Mouse (Mus musculus): ENCODE results near the gene Zfyve28.

Zfyve28 gene

DNA sequence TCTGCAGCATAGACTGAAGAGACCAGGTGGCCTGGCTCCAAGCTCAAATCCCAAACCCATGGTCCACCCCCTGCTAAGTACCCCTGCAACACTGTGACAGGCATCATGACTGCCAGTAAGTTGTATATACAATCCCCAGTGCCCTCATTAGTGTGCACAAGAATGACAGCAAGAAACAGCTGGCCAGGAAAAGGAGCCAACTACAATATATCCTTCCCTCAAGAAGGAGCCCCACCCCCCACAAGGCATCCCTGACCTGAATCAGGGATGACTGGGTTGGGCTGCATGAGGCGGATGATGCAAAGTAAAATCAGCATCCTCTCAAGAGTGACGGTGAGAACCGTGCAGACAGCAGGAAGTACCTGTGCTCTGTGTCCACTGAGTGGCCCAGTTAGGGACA lies 38.2 kb downstream of the Zfyve28 start:
- DNase-seq (ENCODE audit: low spot score), result no peak

DNA sequence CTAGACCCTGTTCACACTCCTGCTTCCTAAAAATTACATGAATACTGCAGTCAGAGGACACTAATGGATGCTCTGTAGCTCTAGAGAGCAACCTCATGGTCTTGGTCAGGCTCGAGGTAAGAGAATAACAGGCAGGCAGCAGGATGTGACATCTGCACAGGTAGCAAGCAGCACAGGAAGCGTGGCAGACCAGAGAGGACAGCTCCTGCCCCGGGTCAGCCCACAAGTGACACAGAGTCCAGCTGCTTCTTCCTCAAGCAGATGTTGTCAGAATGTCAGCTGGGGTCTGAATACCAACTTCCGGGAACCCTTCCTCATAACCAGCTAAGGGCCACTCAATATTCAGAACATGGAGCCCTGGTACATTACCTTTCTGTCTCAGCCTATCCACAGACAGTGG lies 39.1 kb downstream of the Zfyve28 start:
- no peak for DNase-seq (ENCODE audit: low spot score)

GRCm38 (mm10) chr5:34246443-34246842 lies 41.8 kb downstream of the Zfyve28 start:
- DNase-seq (ENCODE audit: low spot score), result no peak

- no peak for DNase-seq (ENCODE audit: low spot score)
Measured at GRCm38 (mm10) chr5:34243062-34243461, 45.2 kb downstream of the Zfyve28 start.

DNA sequence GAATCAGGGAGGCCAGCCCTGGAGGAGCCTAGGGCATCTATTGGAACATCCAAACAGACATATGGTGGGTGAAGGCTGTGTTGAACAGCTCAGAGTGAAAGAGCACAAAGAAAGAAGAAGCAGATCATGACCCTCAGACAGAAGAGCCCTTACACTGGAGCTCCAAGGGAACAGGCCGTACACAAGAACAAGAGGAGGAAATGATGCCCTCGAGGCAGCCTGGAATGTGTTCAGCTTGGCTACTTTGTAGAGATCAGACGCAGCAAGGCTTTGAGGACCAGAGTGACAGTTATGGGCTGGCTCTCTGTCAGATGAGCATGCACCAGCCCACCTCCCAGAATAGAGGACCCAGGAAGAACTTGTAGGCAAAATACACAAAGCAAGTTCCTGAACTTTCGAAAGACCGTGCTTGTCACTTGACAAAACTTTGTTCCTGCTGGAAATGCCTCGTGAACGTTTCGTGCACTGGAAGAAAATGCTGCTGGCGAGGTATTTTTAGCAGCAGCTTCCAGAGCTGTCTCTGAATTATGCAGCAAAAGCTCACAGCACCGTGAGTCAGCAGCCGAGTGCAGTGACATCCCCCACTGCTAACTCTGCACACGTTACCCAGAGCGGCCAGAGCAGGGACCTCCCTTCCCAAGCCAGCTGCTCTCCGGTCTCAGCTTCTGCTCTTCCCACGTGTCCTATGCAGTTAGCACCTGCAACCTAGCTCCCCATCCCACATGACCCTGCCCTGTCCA lies 45.9 kb downstream of the Zfyve28 start:
- no peak for DNase-seq (ENCODE audit: low spot score)

DNA sequence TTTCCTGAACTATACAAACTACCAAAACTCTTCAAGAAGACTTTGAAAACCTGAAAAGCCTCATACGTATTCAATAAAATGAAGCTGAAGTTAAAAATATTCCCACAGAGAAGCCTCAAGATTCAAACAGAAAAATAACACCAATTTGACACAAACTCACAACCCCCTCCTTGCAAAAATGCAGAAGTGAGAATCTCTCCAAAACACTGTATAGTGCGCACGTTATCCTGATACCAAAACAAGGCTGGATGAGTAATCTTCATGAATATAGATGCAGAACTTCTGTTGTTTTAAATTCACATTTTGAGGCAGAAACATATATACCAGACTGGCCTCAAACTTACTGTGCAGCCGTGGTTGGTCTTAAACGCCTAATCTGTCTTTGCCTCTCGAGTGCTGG lies 49.8 kb downstream of the Zfyve28 start:
- no peak for DNase-seq (ENCODE audit: low spot score)

GRCm38 (mm10) chr5:34235898-34236420 lies 52.3 kb downstream of the Zfyve28 start:
- no peak for DNase-seq (ENCODE audit: low spot score)

GRCm38 (mm10) chr5:34235056-34235455 lies 53.2 kb downstream of the Zfyve28 start:
- DNase-seq (ENCODE audit: low spot score), result no peak

GRCm38 (mm10) chr5:34233221-34233515 lies 55.1 kb downstream of the Zfyve28 start:
- no peak for DNase-seq (ENCODE audit: low spot score)

DNA sequence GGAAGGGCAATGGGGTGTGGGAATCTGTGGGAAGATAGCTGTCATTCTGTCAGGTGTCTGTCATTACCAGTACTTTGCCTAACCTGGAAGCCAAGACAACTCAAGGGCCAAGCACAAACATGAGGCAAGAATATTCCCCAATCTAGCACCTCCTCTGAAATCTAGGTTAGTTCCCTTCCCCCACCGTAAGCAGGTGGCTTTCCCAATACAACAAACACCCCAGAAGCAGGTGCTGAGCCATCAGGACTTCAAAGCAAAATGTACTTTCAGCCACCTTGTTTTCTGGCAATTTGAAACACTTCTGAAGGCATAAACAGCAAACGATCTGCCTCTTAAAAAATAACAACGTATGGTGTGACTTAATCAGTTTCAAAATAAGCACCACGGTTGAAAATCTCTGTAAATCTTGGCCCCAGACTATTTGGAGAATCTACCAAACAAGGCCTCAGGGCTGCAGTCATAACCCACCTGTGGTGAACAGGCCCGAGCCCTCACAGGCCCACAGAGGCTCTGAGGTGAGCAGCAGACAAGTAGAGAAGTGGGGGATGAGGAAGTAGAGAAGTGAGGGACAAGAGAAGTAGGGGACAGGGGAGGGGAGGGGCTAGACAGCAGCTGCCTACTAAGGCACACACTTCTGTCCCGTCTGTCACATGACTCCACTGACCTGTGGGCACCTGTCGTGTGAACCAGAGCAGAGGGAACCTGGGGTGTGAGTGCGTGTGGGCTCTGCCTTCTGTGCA lies 55.6 kb downstream of the Zfyve28 start:
- no peak for DNase-seq (ENCODE audit: low spot score)

DNA sequence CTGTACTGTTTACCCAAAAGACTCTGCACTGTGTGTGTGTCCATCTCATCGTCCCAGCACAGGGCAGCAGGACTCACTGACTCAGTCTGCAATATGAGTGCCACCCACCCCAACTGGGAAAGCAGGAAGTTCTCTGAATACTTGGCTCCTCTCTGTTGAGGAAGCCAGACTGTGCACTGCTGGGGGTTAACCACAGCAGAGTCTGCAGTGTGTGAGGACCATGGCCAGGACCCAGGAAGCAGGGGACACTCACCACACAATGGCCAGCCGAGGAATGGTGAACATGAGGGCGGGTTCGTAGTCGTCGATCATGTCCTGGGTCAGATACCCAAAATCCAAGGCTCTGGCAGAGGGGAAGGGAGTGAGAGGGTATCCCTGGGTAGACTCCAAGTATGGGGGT lies 56.3 kb downstream of the Zfyve28 start:
- DNase-seq (ENCODE audit: low spot score), result no peak

DNA sequence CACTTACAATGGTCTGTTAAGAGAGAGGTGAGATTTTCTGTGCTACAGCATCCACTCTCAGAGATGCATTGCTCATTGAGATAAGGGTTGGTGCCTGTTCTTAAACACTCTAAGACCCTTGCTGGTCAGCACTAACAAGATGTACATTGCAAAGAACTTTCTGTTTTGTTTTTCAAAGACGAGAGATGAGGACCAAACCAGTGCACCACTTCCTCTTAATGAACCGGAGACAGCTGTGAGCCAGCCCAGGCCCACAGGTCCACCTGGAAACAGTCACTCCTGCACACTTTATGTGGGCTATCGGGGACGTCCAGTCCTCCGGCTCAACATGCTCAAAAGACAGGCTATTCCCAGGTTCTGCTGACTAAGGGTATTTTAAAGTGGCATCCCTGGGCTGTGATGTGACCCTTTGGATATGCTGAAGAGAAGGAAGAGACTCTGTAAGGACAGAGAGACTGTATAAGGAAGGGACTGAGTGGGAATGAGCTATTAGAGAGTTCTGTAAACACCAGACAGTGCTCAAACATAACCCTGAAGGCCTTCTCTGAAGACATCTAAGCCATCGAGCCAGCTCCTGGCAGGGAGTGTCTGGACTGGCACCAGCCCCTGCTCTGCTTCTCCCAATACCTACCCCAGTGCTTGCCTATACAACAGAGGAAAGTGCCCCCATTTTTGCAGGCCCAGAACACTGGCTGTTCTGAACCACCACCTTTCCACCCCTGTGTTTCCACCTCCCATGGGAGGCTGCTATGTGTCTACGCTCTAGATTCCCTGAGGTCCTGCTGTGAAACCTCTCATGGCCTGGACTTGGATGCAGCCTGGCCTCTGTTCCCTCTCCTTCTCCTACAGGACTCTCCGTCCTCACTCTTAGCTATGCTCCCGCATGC lies 57.4 kb downstream of the Zfyve28 start:
- no peak for DNase-seq (ENCODE audit: low spot score)

DNA sequence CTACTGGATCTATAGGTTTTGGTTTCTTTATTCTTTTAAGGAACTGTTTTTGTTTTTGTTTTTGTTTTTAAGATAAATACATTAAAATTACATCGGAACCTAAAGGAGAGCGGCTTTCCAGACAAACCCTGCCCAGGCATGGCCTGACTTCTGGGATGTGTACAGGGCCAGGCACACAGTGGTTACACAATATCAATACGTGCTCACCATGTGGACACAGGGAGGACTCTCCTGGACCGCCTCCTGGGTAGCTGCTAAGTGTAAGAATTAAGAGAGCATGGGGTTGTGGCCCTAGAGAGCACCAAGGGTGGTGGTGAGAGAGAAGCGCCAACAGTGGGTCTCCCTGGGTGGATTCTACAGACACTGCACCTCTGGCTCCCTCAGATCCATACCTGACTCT lies 58.7 kb downstream of the Zfyve28 start:
- DNase-seq (ENCODE audit: low spot score), result no peak

- DNase-seq (ENCODE audit: low spot score), result no peak
Measured at GRCm38 (mm10) chr5:34225516-34225915, 62.7 kb downstream of the Zfyve28 start.

- no peak for DNase-seq (ENCODE audit: low spot score)
Measured at GRCm38 (mm10) chr5:34224515-34224914, 63.7 kb downstream of the Zfyve28 start.

- DNase-seq (ENCODE audit: low spot score), result no peak
Measured at GRCm38 (mm10) chr5:34220001-34220400, 68.2 kb downstream of the Zfyve28 start.

- DNase-seq (ENCODE audit: low spot score), result no peak
Measured at GRCm38 (mm10) chr5:34218672-34219071, 69.6 kb downstream of the Zfyve28 start.

DNA sequence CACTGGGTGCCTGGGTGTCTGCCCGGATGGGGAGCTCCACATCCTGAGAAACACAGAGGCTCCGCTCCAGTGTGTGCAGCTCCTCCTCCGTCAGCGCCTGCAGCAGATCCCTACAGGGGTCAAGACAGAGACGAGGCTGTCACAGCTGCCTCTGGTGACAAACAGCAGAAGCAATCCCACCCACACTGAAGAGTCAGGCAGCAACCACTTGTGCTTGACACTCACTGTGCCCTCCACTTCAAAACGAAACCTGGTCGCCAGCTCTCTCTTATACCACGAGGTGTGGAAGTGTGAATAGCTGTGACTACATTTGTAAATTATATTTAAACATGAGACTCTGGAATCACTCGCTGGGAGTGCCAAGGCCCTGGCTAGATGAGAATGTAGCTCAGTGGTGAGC lies 70.5 kb downstream of the Zfyve28 start:
- no peak for DNase-seq (ENCODE audit: low spot score)

DNA sequence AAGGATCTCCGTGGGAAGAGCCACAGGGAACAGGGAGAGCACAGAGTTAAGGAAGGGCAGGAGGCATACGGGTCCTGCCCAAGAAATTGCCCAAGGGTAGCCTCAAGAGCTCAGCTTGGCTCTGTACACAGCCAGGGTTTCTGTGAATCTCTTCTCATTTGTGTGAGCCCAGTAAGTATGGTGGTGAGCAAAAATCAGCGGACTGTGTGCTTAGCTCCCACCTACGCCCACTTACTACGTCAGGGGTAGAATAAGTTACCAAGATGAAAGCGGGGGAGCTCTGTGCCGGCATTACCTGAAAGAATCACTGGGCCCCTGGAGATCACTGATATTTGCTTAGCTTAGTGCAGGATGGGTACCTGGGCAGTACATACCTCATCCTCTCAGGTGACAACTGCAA lies 72.2 kb downstream of the Zfyve28 start:
- no peak for DNase-seq (ENCODE audit: low spot score)

DNA sequence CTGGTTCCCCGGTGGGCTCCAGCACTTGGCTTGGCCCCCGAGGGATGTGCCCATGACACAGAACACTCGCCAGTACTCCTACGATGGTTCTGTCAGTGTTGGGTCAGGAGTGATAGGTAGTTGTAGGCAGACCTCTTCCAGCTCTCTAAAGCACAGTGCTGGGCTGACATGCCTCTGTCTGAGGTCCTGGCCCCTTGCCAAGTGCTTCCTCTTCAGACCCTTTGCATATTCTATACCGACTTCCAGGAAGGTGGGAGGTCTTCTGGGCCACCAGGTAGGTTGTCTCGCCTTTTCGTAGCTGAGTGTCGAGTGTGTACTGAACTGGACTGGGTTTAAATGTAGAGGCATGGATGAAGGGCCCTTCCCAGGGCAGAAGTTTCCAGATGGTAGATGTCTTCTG lies 74.6 kb downstream of the Zfyve28 start:
- DNase-seq (ENCODE audit: low spot score), result no peak

DNA sequence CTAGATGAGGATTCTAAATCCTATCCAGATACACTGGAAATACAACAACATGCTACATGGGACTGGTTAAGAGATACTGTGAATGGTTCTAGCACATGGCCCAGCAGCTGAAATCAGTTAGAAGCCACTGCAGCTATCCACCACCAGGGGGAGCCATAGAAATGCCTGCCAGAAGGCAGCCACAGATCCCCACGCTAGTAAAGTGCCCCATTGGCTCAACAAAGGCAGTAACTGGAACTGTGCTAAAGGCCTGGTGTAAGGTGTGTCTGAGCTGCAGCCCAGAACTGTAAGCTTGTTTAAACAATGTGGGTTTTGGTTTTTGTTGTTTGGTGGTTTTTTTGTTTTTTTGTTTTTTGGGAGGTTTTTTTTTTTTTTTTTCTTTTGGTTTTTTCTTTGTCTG lies 78.0 kb downstream of the Zfyve28 start:
- DNase-seq (ENCODE audit: low spot score), result peak; percentile 65

GRCm38 (mm10) chr5:34207503-34207902 lies 80.7 kb downstream of the Zfyve28 start:
- no peak for DNase-seq (ENCODE audit: low spot score)

DNA sequence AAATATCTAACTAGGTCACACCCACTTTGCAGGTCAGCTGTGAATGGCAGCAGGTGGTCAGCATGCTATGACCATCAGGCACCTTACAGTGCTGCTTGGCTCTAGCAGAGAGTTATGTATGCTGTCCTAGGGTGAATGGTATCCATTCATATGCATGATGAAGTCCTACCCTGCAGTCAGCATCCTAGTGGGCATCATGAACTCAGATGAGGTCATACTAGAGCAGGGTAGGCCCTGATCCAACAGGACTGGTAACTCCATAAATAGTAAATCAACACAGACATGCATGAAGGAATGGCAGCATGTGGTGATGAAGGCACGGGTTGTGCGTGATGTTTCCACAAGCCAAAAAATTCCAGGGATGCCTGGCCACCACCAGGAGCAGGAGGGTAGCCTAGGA lies 82.5 kb downstream of the Zfyve28 start:
- no peak for DNase-seq (ENCODE audit: low spot score)
